Mouse (Mus musculus) neural tube, embryonic 11.5 days (tissue): ENCODE measurements around the gene Pkdcc. TPM values are rescaled to one million over a fixed set of nuclear protein-coding genes. Genes with fewer than 3 reads are reported as not detected.

Experiments
- ATAC-seq: fragments of 200-750 bp; cut with Nextera tagmentation; 2 replicates; pipeline ENCODE4 v1.8.0; 2017; ENCODE audit warnings: moderate number of reproducible peaks, mild to moderate bottlenecking, moderate TSS enrichment, moderate library complexity; ENCODE audit not compliant: insufficient read depth, low FRiP score, low TSS enrichment
- DNase-seq: peaks from one replicate; pipeline ENCODE4 v3.0.0-alpha.2; 2015; ENCODE audit warnings: low spot score
- H3K27ac ChIP-seq: fragments of 300-500 bp; sonication (generic); 2 replicates; pipeline ENCODE4 v1.5.1; 2014; ENCODE audit warnings: low read depth, mild to moderate bottlenecking, low read length
- H3K27me3 ChIP-seq: fragments of 300-500 bp; sonication (generic); 2 replicates; pipeline ENCODE4 v1.6.1; 2014; ENCODE audit warnings: mild to moderate bottlenecking, low read length, mixed read lengths; ENCODE audit not compliant: control insufficient read depth, insufficient read depth
- H3K36me3 ChIP-seq: fragments of 300-500 bp; sonication (generic); 2 replicates; pipeline ENCODE4 v1.6.1; 2014; ENCODE audit warnings: mild to moderate bottlenecking, low read length, moderate library complexity, mixed read lengths; ENCODE audit not compliant: control insufficient read depth, insufficient read depth
- H3K4me1 ChIP-seq: fragments of 300-500 bp; sonication (generic); 2 replicates; pipeline ENCODE4 v1.6.1; 2014; ENCODE audit warnings: low read length, mixed read lengths; ENCODE audit not compliant: control insufficient read depth, insufficient read depth
- H3K4me2 ChIP-seq: fragments of 300-500 bp; sonication (generic); 2 replicates; pipeline ENCODE4 v1.6.1; 2014; ENCODE audit warnings: low read depth, mild to moderate bottlenecking, moderate library complexity
- H3K4me3 ChIP-seq: fragments of 300-500 bp; sonication (generic); 2 replicates; pipeline ENCODE4 v1.5.1; 2014; ENCODE audit warnings: low read depth, low read length
- H3K9ac ChIP-seq: fragments of 300-500 bp; sonication (generic); 2 replicates; pipeline ENCODE4 v1.6.1; 2014; ENCODE audit warnings: mild to moderate bottlenecking, low read length
- H3K9me3 ChIP-seq: fragments of 300-500 bp; sonication (generic); 2 replicates; pipeline ENCODE4 v1.6.1; 2016; ENCODE audit warnings: low read length; ENCODE audit not compliant: control insufficient read depth
- WGBS: fragments of 180-500 bp; shearing (Covaris S2); extraction: QIAGEN DNeasy Blood & Tissue Kit; methylation state at CpG from one replicate; pipeline ENCODE4 v1.1.7; 2014; 5-methylcytosine and 5-hydroxymethylcytosine counted together
- polyA plus RNA-seq: library from polyadenylated mRNA; unstranded; fragments of >200 nt; fragmentation: Nextera tagmentation; extraction: Ambion mirVana; gene quantifications from 2 replicates; pipeline ENCODE4 v1.2.1, GENCODE M21; 2014

Pkdcc gene
- polyA plus RNA-seq, 1 experiment from 2014 or later: 15.5 TPM

- ATAC-seq (peak; percentile 4; the same call in 1 of the 2 replicates), DNase-seq (peak; percentile 60)
- Histone ChIP-seq H3K4me1 (peaks cover 26% of the 10 kb centered on the region), H3K4me3 (peak overlapping the region; percentile 84), H3K4me2 (peak overlapping the region; percentile 97), H3K9ac (peak overlapping the region; percentile 91), H3K36me3 (no peaks in the 10 kb centered on the region; the same call in 1 of the 2 replicates), H3K9me3 (no peaks in the 10 kb centered on the region), H3K27ac (peak overlapping the region; percentile 87), H3K27me3 (0 out of 2 replicates have a peak, but pooled peaks cover 2% of the 10 kb centered on the region)
- under 1% methylated on average over 58 of the region's 80 CpGs for WGBS
These were observed 595 bp downstream of the Pkdcc start for GRCm38 (mm10) chr17:83215529-83216244.

GRCm38 (mm10) chr17:83216251-83216919 is 1.3 kb downstream of the Pkdcc start:
- Histone ChIP-seq H3K36me3 (no peaks in the 10 kb centered on the region; the same call in 1 of the 2 replicates), H3K4me2 (peak overlapping the region; percentile 97), H3K27ac (peak overlapping the region; percentile 87; the same call in 1 of the 2 replicates), H3K4me1 (peaks cover 29% of the 10 kb centered on the region), H3K9ac (peak overlapping the region; percentile 91), H3K4me3 (peak overlapping the region; percentile 84), H3K27me3 (no peaks in the 10 kb centered on the region), H3K9me3 (no peaks in the 10 kb centered on the region)
- DNase-seq (no peak), ATAC-seq (no peak; the same call in 1 of the 2 replicates)
- 22% methylated on average over 7 of the region's 7 CpGs for WGBS

- Histone ChIP-seq H3K9ac (no peak overlapping the region), H3K27me3 (no peaks in the 10 kb centered on the region)
These were observed 3.1 kb downstream of the Pkdcc start for GRCm38 (mm10) chr17:83218189-83218588.

GRCm38 (mm10) chr17:83218722-83219121 is 3.6 kb downstream of the Pkdcc start:
- ATAC-seq (no peak), DNase-seq (no peak)
- Histone ChIP-seq H3K4me3 (no peak overlapping the region), H3K9me3 (no peaks in the 10 kb centered on the region), H3K27me3 (no peaks in the 10 kb centered on the region), H3K4me2 (peak overlapping the region; percentile 97), H3K4me1 (peaks cover 44% of the 10 kb centered on the region), H3K27ac (no peak overlapping the region), H3K36me3 (no peaks in the 10 kb centered on the region; the same call in 1 of the 2 replicates), H3K9ac (0 out of 2 replicates have a peak overlapping the region, but pooled peaks have one; percentile 37)
- 57% methylated on average over 6 of the region's 6 CpGs for WGBS

More at GRCm38 (mm10) chr17:83218189-83218588, 3.1 kb downstream of the Pkdcc start:
- Histone ChIP-seq H3K4me2 (peak overlapping the region; percentile 97), H3K36me3 (no peaks in the 10 kb centered on the region; the same call in 1 of the 2 replicates), H3K9me3 (no peaks in the 10 kb centered on the region), H3K4me3 (no peak overlapping the region), H3K27ac (no peak overlapping the region), H3K4me1 (peaks cover 44% of the 10 kb centered on the region)
- 19% methylated on average over 2 of the region's 2 CpGs for WGBS
- DNase-seq: no peak
- no peak for ATAC-seq

- H3K9ac ChIP-seq: no peak overlapping the region
- ATAC-seq: no peak
- 50% methylated on average over 14 of the region's 14 CpGs for WGBS
- H3K36me3 ChIP-seq: no peaks in the 10 kb centered on the region; the same call in 1 of the 2 replicates
- H3K4me3 ChIP-seq: no peak overlapping the region
- H3K27ac ChIP-seq: no peak overlapping the region
- no peak for DNase-seq
- H3K4me1 ChIP-seq: peaks cover 51% of the 10 kb centered on the region
- no peak overlapping the region for H3K4me2 ChIP-seq
- H3K27me3 ChIP-seq: no peaks in the 10 kb centered on the region
- H3K9me3 ChIP-seq: no peaks in the 10 kb centered on the region
These were observed 4.5 kb downstream of the Pkdcc start for GRCm38 (mm10) chr17:83219351-83220287.

- ATAC-seq (no peak), DNase-seq (no peak)
- no peak overlapping the region for H3K4me2 ChIP-seq
- no peak overlapping the region for H3K27ac ChIP-seq
- no peaks in the 10 kb centered on the region for H3K27me3 ChIP-seq
- H3K9ac ChIP-seq: no peak overlapping the region
- peaks cover 51% of the 10 kb centered on the region for H3K4me1 ChIP-seq
- WGBS: 79% methylated on average over 18 of the region's 18 CpGs
- no peak overlapping the region for H3K4me3 ChIP-seq
- H3K36me3 ChIP-seq: no peaks in the 10 kb centered on the region; the same call in 1 of the 2 replicates
- no peaks in the 10 kb centered on the region for H3K9me3 ChIP-seq
These were observed 6.0 kb downstream of the Pkdcc start for GRCm38 (mm10) chr17:83220954-83221538.

GRCm38 (mm10) chr17:83221611-83222500 is 6.8 kb downstream of the Pkdcc start:
- Histone ChIP-seq H3K4me1 (peaks cover 48% of the 10 kb centered on the region), H3K27me3 (no peaks in the 10 kb centered on the region), H3K27ac (no peak overlapping the region), H3K36me3 (no peaks in the 10 kb centered on the region; the same call in 1 of the 2 replicates), H3K9ac (no peak overlapping the region), H3K4me3 (no peak overlapping the region), H3K9me3 (no peaks in the 10 kb centered on the region), H3K4me2 (no peak overlapping the region)
- WGBS: 71% methylated on average over 13 of the region's 13 CpGs
- ATAC-seq: no peak
- DNase-seq: no peak
